Mouse (Mus musculus) kidney, adult 2 months (tissue): ENCODE data around the gene Svip. TPM values are rescaled to one million over a fixed set of nuclear protein-coding genes. Genes with fewer than 3 reads are reported as not detected.

Experiments
- DNase-seq: peaks from one replicate; pipeline ENCODE4 v3.0.0; 2021
- H3K27ac ChIP-seq: fragments of 200-500 bp; 2 replicates; pipeline ENCODE4 v1.5.1; 2012; ENCODE audit warnings: low read depth, low read length, control low read depth, inconsistent platforms; ENCODE audit not compliant: insufficient read depth
- H3K27me3 ChIP-seq: fragments of 200-500 bp; replicated peaks from 2 replicates; pipeline ENCODE4 v1.6.1; 2012; ENCODE audit warnings: mild to moderate bottlenecking, moderate library complexity, low read length, inconsistent platforms; ENCODE audit not compliant: control insufficient read depth, insufficient read depth
- H3K36me3 ChIP-seq: fragments of 200-500 bp; 2 replicates; pipeline ENCODE4 v1.6.1; 2012; ENCODE audit warnings: mild to moderate bottlenecking, moderate library complexity, low read length, inconsistent platforms; ENCODE audit not compliant: control insufficient read depth, insufficient read depth
- H3K4me1 ChIP-seq: fragments of 200-500 bp; 2 replicates; pipeline ENCODE4 v1.6.1; 2011; ENCODE audit warnings: low read length; ENCODE audit not compliant: control insufficient read depth, insufficient read depth
- H3K4me3 ChIP-seq: fragments of 200-500 bp; 2 replicates; pipeline ENCODE4 v1.5.1; 2011; ENCODE audit warnings: mild to moderate bottlenecking, low read depth, low read length, control low read depth; ENCODE audit not compliant: insufficient read depth
- CTCF ChIP-seq: fragments of 200-500 bp; conservative IDR thresholded peaks from 2 replicates; pipeline ENCODE4 v1.5.1; 2011; ENCODE audit warnings: low read depth, mild to moderate bottlenecking, control low read depth, low read length, moderate library complexity, mixed read lengths; ENCODE audit not compliant: insufficient read depth, insufficient read length
- POLR2A ChIP-seq: fragments of 200-500 bp; IDR thresholded peaks from one replicate; pipeline ENCODE4 v1.6.1; 2011; ENCODE audit warnings: low read depth, low read length, control low read depth
- WGBS: fragments of 180-500 bp; shearing (Covaris S2); methylation state at CpG from one replicate; pipeline ENCODE4 v1.1.7; 2018; 5-methylcytosine and 5-hydroxymethylcytosine counted together
- polyA plus RNA-seq: library from polyadenylated mRNA; depleted of rRNA; stranded (reverse); fragments of >200 nt; gene quantifications from 2 replicates; pipeline ENCODE4 v1.2.3, GENCODE M21; 2012; rRNA removed

Gene Svip
- polyA plus RNA-seq, 1 experiment = 7.6 TPM

- TF ChIP-seq CTCF (no peak), POLR2A (no peak)
- H3K4me1 ChIP-seq = no peaks in the 10 kb centered on the region
- no peak overlapping the region for H3K4me3 ChIP-seq
- no peaks in the 10 kb centered on the region for H3K27me3 ChIP-seq
- no peak overlapping the region for H3K27ac ChIP-seq
- H3K36me3 ChIP-seq = no peaks in the 10 kb centered on the region
- DNase-seq = no peak
- WGBS = 76% methylated on average over 7 of the region's 7 CpGs
Observed at GRCm38 (mm10) chr7:51964681-51965080, 41.1 kb downstream of the Svip start.

GRCm38 (mm10) chr7:51962219-51962952, 43.4 kb downstream of the Svip start:
- TF ChIP-seq POLR2A (no peak), CTCF (no peak)
- Histone ChIP-seq H3K27me3 (no peaks in the 10 kb centered on the region), H3K36me3 (no peaks in the 10 kb centered on the region), H3K27ac (no peak overlapping the region), H3K4me1 (no peaks in the 10 kb centered on the region), H3K4me3 (no peak overlapping the region)
- no peak for DNase-seq
- 46% methylated on average over 10 of the region's 10 CpGs for WGBS

- WGBS = 72% methylated on average over 6 of the region's 6 CpGs
- no peak for DNase-seq
- no peak overlapping the region for H3K27ac ChIP-seq
Observed at GRCm38 (mm10) chr7:51960698-51961374, 45.0 kb downstream of the Svip start.

GRCm38 (mm10) chr7:51957766-51958165, 48.1 kb downstream of the Svip start:
- DNase-seq = no peak
- TF ChIP-seq CTCF (no peak), POLR2A (no peak)
- H3K4me3 ChIP-seq = no peak overlapping the region
- no peak overlapping the region for H3K27ac ChIP-seq
- no peaks in the 10 kb centered on the region for H3K4me1 ChIP-seq
- H3K36me3 ChIP-seq = peaks cover 5% of the 10 kb centered on the region
- H3K27me3 ChIP-seq = no peaks in the 10 kb centered on the region

More at GRCm38 (mm10) chr7:51960698-51961374, 45.0 kb downstream of the Svip start:
- H3K4me3 ChIP-seq = no peak overlapping the region
- H3K27me3 ChIP-seq = no peaks in the 10 kb centered on the region
- no peak for TF ChIP-seq POLR2A
- no peak for TF ChIP-seq CTCF
- no peaks in the 10 kb centered on the region for H3K4me1 ChIP-seq
- H3K36me3 ChIP-seq = no peaks in the 10 kb centered on the region

GRCm38 (mm10) chr7:51955424-51956041, 50.3 kb downstream of the Svip start:
- Histone ChIP-seq H3K4me3 (no peak overlapping the region), H3K4me1 (no peaks in the 10 kb centered on the region), H3K36me3 (peaks cover 5% of the 10 kb centered on the region), H3K27me3 (no peaks in the 10 kb centered on the region), H3K27ac (no peak overlapping the region)
- no peak for TF ChIP-seq POLR2A
- TF ChIP-seq CTCF = no peak
- no peak for DNase-seq
- WGBS = 50% methylated on average over 9 of the region's 9 CpGs

Other genes starting within 250 kb of the Svip start
- 102 and 120 TPM in 2 replicates for gene Gas2, start 144.0 kb downstream of the Svip start, polyA plus RNA-seq
- 4.0 and 6.6 TPM in 2 replicates for gene Fancf, start 143.8 kb downstream of the Svip start, polyA plus RNA-seq
- gene 1700015G11Rik, start 9.7 kb upstream of the Svip start, polyA plus RNA-seq = not detected in 2 replicates